Mouse (Mus musculus) ES-Bruce4 (cell line): ENCODE results near the gene Car6.

Source experiments
- CTCF ChIP-seq: IDR thresholded peaks from one replicate; pipeline ENCODE4 v1.8.1; 2011; ENCODE audit warnings: low read depth, low read length
- EP300 ChIP-seq: IDR thresholded peaks from 2 replicates; pipeline ENCODE4 v1.6.1; 2011; ENCODE audit warnings: low read depth, low read length; ENCODE audit not compliant: insufficient read depth

DNA sequence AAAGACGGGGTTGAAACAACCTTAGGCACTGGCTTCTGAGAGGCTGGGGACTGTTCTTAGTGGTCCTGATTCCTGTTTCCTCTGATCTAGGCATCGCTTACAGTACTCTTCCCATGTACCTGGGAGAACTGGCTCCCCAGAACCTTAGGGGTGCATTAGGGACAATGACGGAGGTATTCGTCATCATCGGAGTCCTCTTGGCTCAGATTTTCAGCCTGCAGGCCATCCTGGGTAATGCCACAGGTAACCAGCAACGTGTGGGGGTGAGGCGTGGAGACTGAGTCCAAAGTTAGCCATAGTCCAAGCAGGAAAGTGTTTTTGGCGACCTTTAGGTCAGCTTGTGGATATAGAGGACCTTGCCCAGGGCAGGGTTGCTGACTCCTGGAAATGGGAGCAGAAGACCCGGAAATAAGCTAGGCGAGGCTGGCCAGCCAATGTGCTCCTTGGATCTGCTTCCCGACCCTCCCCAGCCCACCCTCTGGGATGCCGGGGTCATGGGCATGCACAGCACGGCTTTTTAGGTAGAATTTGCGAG, 43.7 kb downstream of the Car6 start:
- TF ChIP-seq CTCF, result no peak
- no peak for TF ChIP-seq EP300
